Mouse (Mus musculus) T-helper 1 cell (primary cell): Measurements from ENCODE around the gene Vmn1r194.
"Not testable (repeated sequence)": the region's sequence is repeated elsewhere in the genome, so short reads cannot be mapped to it uniquely, and the experiment has no call there.

ENCODE experiments used
- in situ Hi-C: fragments of 300-600 bp; cut with MboI, MseI; formaldehyde crosslinking; loops from one replicate; pipeline ENCODE4 v1.15.1; 2025; ENCODE audit warnings: high pct_unique_total_duplicates

Vmn1r194 gene

GRCm38 (mm10) chr13:22243915-22244314 lies at the start of gene Vmn1r194:
TSS of gene Vmn1r194 (plus strand) at chr13:22244215.
- in situ Hi-C loops, result no loop called here

DNA sequence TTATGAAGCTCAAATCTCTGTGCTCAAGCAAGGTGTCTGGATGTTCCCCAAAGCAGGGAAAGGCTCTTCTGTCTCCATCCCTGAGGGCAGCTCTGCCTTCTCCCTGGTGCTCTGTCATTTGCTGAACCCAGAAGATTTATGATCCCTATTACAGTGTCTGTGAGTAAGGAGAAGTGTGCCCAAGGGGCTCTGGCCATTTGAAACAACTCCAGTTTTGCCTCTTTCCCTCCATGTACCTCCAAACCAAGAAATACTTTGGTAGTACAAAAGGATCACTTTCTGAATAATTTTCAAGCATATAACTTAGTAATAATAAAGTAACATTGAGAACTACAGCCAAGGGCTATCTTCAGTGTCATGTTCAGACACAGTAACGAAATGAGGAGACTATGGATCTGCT lies 21.0 kb upstream of the Vmn1r194 start, which contains the start of gene Vmn1r193:
TSS of gene Vmn1r193 (minus strand) at position 101 of the 400 bp plus-strand sequence.
- in situ Hi-C loops, result not testable (repeated sequence)

GRCm38 (mm10) chr13:22270222-22270621 lies 26.2 kb downstream of the Vmn1r194 start, which contains the start of gene Vmn1r195:
TSS of gene Vmn1r195 (plus strand) at chr13:22270522.
- in situ Hi-C loops, result not testable (repeated sequence)

- in situ Hi-C loops, result no loop called here
These were observed 27.7 kb downstream of the Vmn1r194 start for GRCm38 (mm10) chr13:22271721-22272120.

GRCm38 (mm10) chr13:22284578-22284977 lies 40.6 kb downstream of the Vmn1r194 start:
- in situ Hi-C loops, result no loop called here

DNA sequence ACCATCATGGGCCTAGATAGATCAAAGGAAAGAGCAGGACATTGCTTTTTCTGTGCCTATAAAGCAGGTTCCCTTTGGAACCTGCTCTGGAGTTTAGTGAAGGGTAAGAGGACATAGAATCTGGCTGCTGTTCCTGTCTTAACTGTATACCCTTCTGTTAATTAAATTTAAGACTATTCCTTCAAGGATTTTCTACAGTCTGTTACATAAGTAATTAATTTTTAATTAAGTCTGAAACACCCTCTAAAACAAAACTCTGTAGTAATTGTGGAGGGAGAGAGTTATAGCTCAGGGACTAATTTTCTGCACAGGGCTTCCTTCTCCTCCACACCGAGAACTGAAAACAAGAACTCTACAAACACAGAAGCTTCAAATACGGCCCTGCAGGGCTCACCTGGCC lies 45.6 kb downstream of the Vmn1r194 start, which contains the start of gene Vmn1r196:
TSS of gene Vmn1r196 (plus strand) at position 301 of the 400 bp plus-strand sequence.
- in situ Hi-C loops, result no loop called here
